Mouse (Mus musculus) midbrain, embryonic 15.5 days (tissue): ENCODE measurements around the gene Prr3. TPM values are rescaled to one million over a fixed set of nuclear protein-coding genes. Genes with fewer than 3 reads are reported as not detected.
A peak's percentile ranks its signal among the peaks of the same experiment; 100 is the strongest.

ENCODE experiments used
- ATAC-seq: fragments of 200-750 bp; cut with Nextera tagmentation; replicated peaks from 2 replicates; pipeline ENCODE4 v1.8.0; 2017; ENCODE audit warnings: moderate TSS enrichment
- H3K27ac ChIP-seq: fragments of 300-500 bp; sonication (generic); 2 replicates; pipeline ENCODE4 v1.5.1; 2015; ENCODE audit warnings: mild to moderate bottlenecking, inconsistent platforms
- H3K27me3 ChIP-seq: fragments of 300-500 bp; sonication (generic); replicated peaks from 2 replicates; pipeline ENCODE4 v1.6.1; 2015; ENCODE audit warnings: inconsistent platforms
- H3K36me3 ChIP-seq: fragments of 300-500 bp; sonication (generic); replicated peaks from 2 replicates; pipeline ENCODE4 v1.6.1; 2015; ENCODE audit warnings: inconsistent platforms
- H3K4me1 ChIP-seq: fragments of 300-500 bp; sonication (generic); 2 replicates; pipeline ENCODE4 v1.6.1; 2015; ENCODE audit warnings: inconsistent platforms
- H3K4me2 ChIP-seq: fragments of 300-500 bp; sonication (generic); 2 replicates; pipeline ENCODE4 v1.6.1; 2015; ENCODE audit warnings: inconsistent platforms, mild to moderate bottlenecking, moderate library complexity
- H3K4me3 ChIP-seq: fragments of 300-500 bp; sonication (generic); 2 replicates; pipeline ENCODE4 v1.5.1; 2015; ENCODE audit warnings: mild to moderate bottlenecking, inconsistent platforms
- H3K9ac ChIP-seq: fragments of 300-500 bp; sonication (generic); 2 replicates; pipeline ENCODE4 v1.6.1; 2015; ENCODE audit warnings: mild to moderate bottlenecking, inconsistent platforms
- H3K9me3 ChIP-seq: fragments of 300-500 bp; sonication (generic); 2 replicates; pipeline ENCODE4 v1.6.1; 2016; ENCODE audit warnings: inconsistent platforms
- WGBS: fragments of 180-500 bp; shearing (Covaris S2); methylation state at CpG from one replicate; pipeline ENCODE4 v1.1.7; 2015; ENCODE audit warnings: mixed read lengths; 5-methylcytosine and 5-hydroxymethylcytosine counted together
- polyA plus RNA-seq: library from polyadenylated mRNA; unstranded; fragments of >200 nt; fragmentation: Nextera tagmentation; extraction: Ambion mirVana; gene quantifications from 2 replicates; pipeline ENCODE4 v1.2.1, GENCODE M21; 2015

Prr3 gene
- polyA plus RNA-seq, 1 experiment from 2014 or later = 102 TPM

DNA sequence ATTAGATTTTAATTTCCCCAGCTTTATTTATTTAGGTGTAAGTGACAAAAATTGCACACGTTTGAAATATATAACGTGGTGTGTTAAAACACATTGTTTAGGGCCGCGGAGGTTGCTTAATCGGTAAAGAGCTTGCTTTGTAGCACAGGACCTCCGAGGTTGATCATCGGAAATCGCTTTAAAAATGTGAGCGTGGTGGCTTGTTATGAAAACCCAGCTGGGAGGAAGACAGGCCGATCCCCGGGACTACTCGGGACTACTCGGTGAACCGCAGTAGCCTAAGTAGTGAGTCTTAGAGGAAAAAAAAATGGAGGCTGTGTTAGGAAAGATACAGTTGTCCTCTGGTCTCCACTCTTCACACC is 14.8 kb upstream of the Prr3 start:
- 5% methylated on average over 14 of the region's 14 CpGs for WGBS
- no peaks in the 10 kb centered on the region for H3K9me3 ChIP-seq
- peaks cover 28% of the 10 kb centered on the region for H3K4me1 ChIP-seq

GRCm38 (mm10) chr17:35994175-35994878 is 14.3 kb upstream of the Prr3 start:
- WGBS = 3% methylated on average over 31 of the region's 31 CpGs
- Histone ChIP-seq H3K4me3 (peak overlapping the region; percentile 55), H3K9ac (peak overlapping the region; percentile 54), H3K27me3 (no peaks in the 10 kb centered on the region), H3K27ac (peak overlapping the region; percentile 51), H3K36me3 (peaks cover 6% of the 10 kb centered on the region; the same call in 1 of the 2 replicates), H3K9me3 (no peaks in the 10 kb centered on the region), H3K4me2 (peak overlapping the region; percentile 75), H3K4me1 (peaks cover 28% of the 10 kb centered on the region)
- ATAC-seq = peak; percentile 84

More for the DNA sequence above, 14.8 kb upstream of the Prr3 start:
- Histone ChIP-seq H3K27ac (peak overlapping the region; percentile 51), H3K4me3 (peak overlapping the region; percentile 55), H3K27me3 (no peaks in the 10 kb centered on the region), H3K4me2 (peak overlapping the region; percentile 75), H3K36me3 (0 out of 2 replicates have a peak, but pooled peaks cover under 1% of the 10 kb centered on the region), H3K9ac (peak overlapping the region; percentile 54)
- no peak for ATAC-seq

GRCm38 (mm10) chr17:35993675-35994074 is 13.6 kb upstream of the Prr3 start:
- H3K9me3 ChIP-seq = no peaks in the 10 kb centered on the region
- 7% methylated on average over 17 of the region's 17 CpGs for WGBS
- H3K9ac ChIP-seq = no peak overlapping the region
- H3K27me3 ChIP-seq = no peaks in the 10 kb centered on the region
- peak overlapping the region; percentile 57 for H3K27ac ChIP-seq
- ATAC-seq = peak; percentile 73
- peak overlapping the region; percentile 75 for H3K4me2 ChIP-seq
- H3K36me3 ChIP-seq = peaks cover 11% of the 10 kb centered on the region
- H3K4me1 ChIP-seq = peaks cover 28% of the 10 kb centered on the region
- peak overlapping the region; percentile 55 for H3K4me3 ChIP-seq

GRCm38 (mm10) chr17:35991781-35992180 is 11.7 kb upstream of the Prr3 start:
- no peak overlapping the region for H3K4me3 ChIP-seq
- H3K27me3 ChIP-seq = no peaks in the 10 kb centered on the region
- no peak overlapping the region for H3K4me2 ChIP-seq
- H3K9ac ChIP-seq = no peak overlapping the region
- H3K27ac ChIP-seq = no peak overlapping the region
- 54% methylated on average over 10 of the region's 10 CpGs for WGBS
- peaks cover 16% of the 10 kb centered on the region for H3K4me1 ChIP-seq
- no peak for ATAC-seq
- peaks cover 25% of the 10 kb centered on the region for H3K36me3 ChIP-seq
- H3K9me3 ChIP-seq = no peaks in the 10 kb centered on the region

DNA sequence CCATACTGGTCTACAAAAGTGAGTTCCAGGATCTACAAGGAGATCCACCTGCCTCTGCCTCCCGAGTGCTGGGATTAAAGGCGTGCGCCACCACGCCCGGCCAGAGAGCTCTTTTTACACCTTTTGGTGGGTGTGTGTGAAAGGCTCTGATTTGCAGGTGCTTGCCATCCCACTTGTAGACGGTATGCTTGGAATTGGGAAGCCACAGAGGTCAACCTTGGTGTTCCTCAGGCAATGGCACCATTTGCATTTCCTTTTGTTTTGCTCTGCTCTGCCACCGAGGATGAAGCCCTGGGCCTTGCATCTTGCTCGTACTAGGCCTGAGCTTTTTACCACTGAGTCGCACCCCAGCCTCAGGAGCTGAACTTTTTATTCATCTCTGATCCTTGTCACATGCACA is 1.7 kb upstream of the Prr3 start:
- ATAC-seq = no peak
- H3K9me3 ChIP-seq = no peaks in the 10 kb centered on the region
- H3K4me1 ChIP-seq = peaks cover 23% of the 10 kb centered on the region
- WGBS = 95% methylated on average over 9 of the region's 9 CpGs
- no peak overlapping the region for H3K4me3 ChIP-seq
- H3K36me3 ChIP-seq = peaks cover 11% of the 10 kb centered on the region
- no peak overlapping the region for H3K27ac ChIP-seq
- H3K4me2 ChIP-seq = no peak overlapping the region
- no peak overlapping the region for H3K9ac ChIP-seq
- no peaks in the 10 kb centered on the region for H3K27me3 ChIP-seq

DNA sequence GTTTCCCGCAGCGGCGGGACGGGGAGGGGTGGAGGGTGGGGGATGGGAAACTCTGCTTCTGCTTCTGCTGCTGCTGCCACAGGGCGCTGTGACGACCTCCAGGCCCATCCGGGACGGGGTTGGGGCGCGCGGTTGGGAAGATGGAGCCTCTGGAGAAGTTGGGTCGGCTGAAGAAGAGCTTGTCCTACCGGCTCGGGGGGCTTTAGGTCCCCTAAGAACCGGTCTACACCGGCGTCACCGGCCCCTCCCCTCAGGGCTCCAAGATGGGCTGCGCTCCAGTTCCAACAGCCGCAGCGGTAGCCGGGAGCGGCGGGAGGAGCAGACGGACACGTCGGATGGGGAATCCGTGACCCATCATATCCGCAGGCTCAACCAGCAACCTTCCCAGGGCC is 323 bp upstream of the Prr3 start:
- peak; percentile 25 for ATAC-seq
- H3K4me1 ChIP-seq = peaks cover 23% of the 10 kb centered on the region
- peak overlapping the region; percentile 80 for H3K4me3 ChIP-seq
- no peaks in the 10 kb centered on the region for H3K9me3 ChIP-seq
- H3K36me3 ChIP-seq = peaks cover 9% of the 10 kb centered on the region
- H3K4me2 ChIP-seq = peak overlapping the region; percentile 94
- H3K27ac ChIP-seq = peak overlapping the region; percentile 98
- H3K9ac ChIP-seq = peak overlapping the region; percentile 79
- WGBS = 0% methylated on average over 29 of the region's 29 CpGs
- H3K27me3 ChIP-seq = no peaks in the 10 kb centered on the region

GRCm38 (mm10) chr17:35978811-35979400 is 1.1 kb downstream of the Prr3 start:
- Histone ChIP-seq H3K9ac (peak overlapping the region; percentile 79), H3K36me3 (peaks cover 12% of the 10 kb centered on the region), H3K4me2 (peak overlapping the region; percentile 94), H3K9me3 (no peaks in the 10 kb centered on the region), H3K27me3 (no peaks in the 10 kb centered on the region), H3K27ac (peak overlapping the region; percentile 98), H3K4me1 (peaks cover 23% of the 10 kb centered on the region), H3K4me3 (peak overlapping the region; percentile 80)
- WGBS = under 1% methylated on average over 41 of the region's 41 CpGs
- ATAC-seq = peak; percentile 90

- Histone ChIP-seq H3K4me1 (peaks cover 26% of the 10 kb centered on the region), H3K36me3 (peaks cover 14% of the 10 kb centered on the region), H3K9me3 (no peaks in the 10 kb centered on the region), H3K4me3 (no peak overlapping the region), H3K27me3 (no peaks in the 10 kb centered on the region), H3K4me2 (no peak overlapping the region), H3K27ac (no peak overlapping the region), H3K9ac (no peak overlapping the region)
- no peak for ATAC-seq
- WGBS = 60% methylated on average over 1 of the region's 1 CpGs
Measured at GRCm38 (mm10) chr17:35972131-35972530, 7.9 kb downstream of the Prr3 start.

- no peaks in the 10 kb centered on the region for H3K27me3 ChIP-seq
- peaks cover 26% of the 10 kb centered on the region for H3K4me1 ChIP-seq
- peak within 1 kb of the TSS; percentile 84 for H3K4me2 ChIP-seq
- peak within 1 kb of the TSS; percentile 75 for H3K27ac ChIP-seq
- under 1% methylated on average over 68 of the region's 68 CpGs for WGBS
- peak within 1 kb of the TSS; percentile 74 for H3K4me3 ChIP-seq
- peak within 1 kb of the TSS; percentile 68 for H3K9ac ChIP-seq
- ATAC-seq = peak; percentile 96
- H3K36me3 ChIP-seq = peaks cover 16% of the 10 kb centered on the region
- H3K9me3 ChIP-seq = no peaks in the 10 kb centered on the region
Measured at GRCm38 (mm10) chr17:35969418-35970389, 10.3 kb downstream of the Prr3 start, which contains the start of gene Abcf1. Abcf1 (minus strand) TSS chr17:35969761.

GRCm38 (mm10) chr17:35967621-35968020 is 12.4 kb downstream of the Prr3 start:
- Histone ChIP-seq H3K36me3 (peaks cover 23% of the 10 kb centered on the region), H3K9ac (no peak overlapping the region), H3K27me3 (no peaks in the 10 kb centered on the region), H3K4me3 (no peak overlapping the region), H3K4me1 (peaks cover 26% of the 10 kb centered on the region), H3K27ac (no peak overlapping the region), H3K9me3 (no peaks in the 10 kb centered on the region), H3K4me2 (no peak overlapping the region)
- WGBS = 96% methylated on average over 2 of the region's 2 CpGs
- no peak for ATAC-seq

DNA sequence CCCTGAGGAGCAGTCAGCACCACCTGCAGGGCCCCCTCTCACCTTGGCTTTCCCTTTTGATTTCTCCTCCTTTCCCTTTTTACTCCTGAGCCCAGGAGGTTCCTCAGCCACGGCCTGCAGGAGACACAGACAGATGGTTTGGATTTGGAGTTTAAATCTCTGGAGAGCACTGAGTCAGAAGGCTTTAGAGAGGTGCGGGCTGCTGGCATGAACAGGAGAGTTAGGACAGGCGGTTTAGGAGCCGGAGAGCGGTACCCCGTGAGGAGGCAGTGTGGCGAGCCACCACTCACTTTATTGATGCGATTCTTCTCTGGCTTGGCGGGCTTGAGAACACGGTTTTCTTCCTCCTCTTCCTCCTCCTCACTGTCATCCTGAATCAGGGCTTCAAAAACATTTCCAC is 16.8 kb downstream of the Prr3 start:
- H3K9ac ChIP-seq = no peak overlapping the region
- peaks cover 55% of the 10 kb centered on the region for H3K36me3 ChIP-seq
- H3K4me1 ChIP-seq = peaks cover 11% of the 10 kb centered on the region
- 89% methylated on average over 10 of the region's 10 CpGs for WGBS
- H3K4me3 ChIP-seq = no peak overlapping the region
- ATAC-seq = no peak
- no peak overlapping the region for H3K4me2 ChIP-seq
- H3K27me3 ChIP-seq = no peaks in the 10 kb centered on the region
- H3K9me3 ChIP-seq = no peaks in the 10 kb centered on the region
- H3K27ac ChIP-seq = no peak overlapping the region
